Mouse (Mus musculus) large intestine, adult 2 months (tissue): Measurements from ENCODE around the gene Fnbp1l. TPM values are rescaled to one million over a fixed set of nuclear protein-coding genes. Genes with fewer than 3 reads are reported as not detected.
A peak's percentile ranks its signal among the peaks of the same experiment; 100 is the strongest.

ENCODE experiments used
- DNase-seq: peaks from one replicate; pipeline ENCODE4 v3.0.0-alpha.2; 2012; ENCODE audit warnings: low read depth, low spot score
- WGBS: fragments of 180-500 bp; shearing (Covaris S2); methylation state at CpG from one replicate; pipeline ENCODE4 v1.1.7; 2018; 5-methylcytosine and 5-hydroxymethylcytosine counted together
- polyA plus RNA-seq: library from polyadenylated mRNA; depleted of rRNA; stranded (reverse); fragments of >200 nt; gene quantifications from 2 replicates; pipeline ENCODE4 v1.2.3, GENCODE M21; 2012

Fnbp1l gene
- polyA plus RNA-seq, 1 experiment = 12.2 TPM

DNA sequence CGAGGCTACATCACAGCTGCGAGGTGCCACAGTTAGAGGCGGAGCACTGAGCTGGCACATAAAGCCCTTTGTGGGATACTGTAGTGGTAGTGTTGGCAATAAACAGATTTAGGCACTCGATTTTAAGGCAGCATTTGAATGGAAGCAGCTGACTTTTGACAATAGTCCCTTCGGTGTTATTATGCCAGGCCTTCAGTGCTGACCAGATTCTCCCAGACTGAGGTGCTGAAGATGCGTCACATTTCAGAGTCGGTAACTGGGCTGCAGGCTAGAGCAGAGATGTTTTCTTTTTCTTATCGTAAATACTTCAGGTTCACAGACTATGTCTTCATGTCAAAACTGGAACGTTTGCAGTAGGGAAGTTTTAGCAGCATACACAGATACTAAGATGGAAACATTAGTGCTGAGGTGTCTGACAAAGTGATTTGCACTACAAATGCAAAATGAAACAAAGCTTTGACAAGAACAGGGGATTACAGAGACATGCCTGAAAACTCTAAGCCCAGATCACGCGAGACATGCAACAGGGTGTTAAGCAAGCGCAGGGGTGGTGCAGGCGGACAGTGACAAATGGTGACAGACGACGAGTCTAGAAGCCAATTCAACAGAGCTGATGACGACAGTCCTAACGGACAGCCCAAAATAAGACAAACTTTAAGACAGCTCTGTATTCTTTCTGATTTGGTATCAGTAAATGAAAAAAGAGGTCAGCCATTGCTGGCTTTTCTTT is 79.4 kb downstream of the Fnbp1l start:
- WGBS = 77% methylated on average over 17 of the region's 17 CpGs
- no peak for DNase-seq

DNA sequence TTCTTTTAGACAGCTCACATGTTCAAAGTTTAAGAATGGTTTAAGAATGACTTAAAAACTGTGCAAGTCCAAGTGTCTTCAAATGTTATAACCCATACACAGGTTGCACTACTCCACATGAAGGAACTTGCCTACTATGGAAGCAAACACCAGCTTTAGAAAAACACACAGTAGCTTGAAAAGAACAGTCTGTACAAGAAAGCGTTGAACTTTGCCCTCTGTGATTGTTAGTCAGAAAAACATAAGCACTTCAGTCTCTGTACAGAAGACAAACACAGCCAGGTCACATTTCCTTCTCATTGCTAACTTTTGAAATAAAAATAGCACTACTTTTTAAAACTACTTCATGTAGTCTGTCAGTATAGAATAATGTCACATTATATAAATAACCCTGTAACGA is 80.7 kb downstream of the Fnbp1l start:
- DNase-seq = no peak
- WGBS = 39% methylated on average over 2 of the region's 2 CpGs

DNA sequence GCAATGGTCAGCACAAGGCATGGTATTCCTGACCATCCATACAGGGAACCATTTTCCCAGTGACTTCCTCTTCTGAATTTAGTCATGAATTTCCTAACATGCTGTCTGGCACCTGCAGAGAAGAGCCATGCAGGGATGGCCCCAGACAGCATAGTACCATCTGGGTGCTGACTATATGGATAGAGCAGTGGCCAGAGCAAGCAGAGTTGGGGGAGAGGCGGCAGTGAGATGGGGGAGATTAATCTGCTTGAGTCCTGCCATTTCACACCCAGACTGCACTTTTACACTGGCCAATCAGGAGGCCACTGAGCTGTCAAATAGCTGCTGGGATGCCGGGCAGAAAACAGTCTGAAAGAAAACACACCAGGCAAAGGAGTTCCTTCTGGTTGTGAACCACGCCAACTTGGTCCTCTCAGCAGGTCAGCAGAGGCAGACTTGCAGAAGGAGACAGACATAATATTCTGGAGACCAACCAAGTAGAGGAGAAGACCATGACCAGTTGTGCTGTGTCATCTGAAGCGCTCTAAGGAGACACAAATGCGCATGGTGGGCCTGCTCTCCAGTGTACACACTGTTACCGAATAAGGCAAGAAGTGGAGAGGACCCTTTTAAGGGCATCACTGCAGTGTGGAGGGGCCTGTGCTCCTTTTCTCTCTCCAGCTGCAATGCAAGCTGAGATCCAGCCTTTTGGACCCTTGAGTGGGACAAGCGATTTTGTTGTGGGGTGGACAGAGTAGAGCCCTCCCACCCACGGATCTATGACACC is 83.4 kb downstream of the Fnbp1l start:
- no peak for DNase-seq
- 84% methylated on average over 8 of the region's 8 CpGs for WGBS

DNA sequence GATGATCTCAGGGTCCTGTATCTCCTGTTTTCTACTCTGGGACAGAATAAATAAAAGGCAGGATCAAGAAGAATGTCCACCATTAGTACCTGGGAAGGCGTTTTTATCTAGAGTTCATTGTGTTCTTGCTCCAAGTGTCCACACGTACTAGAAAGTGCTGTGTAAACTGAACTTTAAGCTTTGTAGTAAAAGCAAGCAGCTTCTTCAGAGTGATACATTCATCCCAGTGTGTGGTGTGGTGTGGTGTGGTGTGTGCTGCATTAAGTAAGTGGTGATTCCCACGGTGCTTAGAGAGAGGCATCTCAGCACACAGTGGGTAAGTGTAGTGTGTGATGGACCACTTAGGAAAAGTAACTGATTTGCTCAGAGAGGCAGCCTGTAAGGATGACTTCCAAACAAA is 91.0 kb downstream of the Fnbp1l start:
- DNase-seq = no peak
- 51% methylated on average over 3 of the region's 3 CpGs for WGBS

DNA sequence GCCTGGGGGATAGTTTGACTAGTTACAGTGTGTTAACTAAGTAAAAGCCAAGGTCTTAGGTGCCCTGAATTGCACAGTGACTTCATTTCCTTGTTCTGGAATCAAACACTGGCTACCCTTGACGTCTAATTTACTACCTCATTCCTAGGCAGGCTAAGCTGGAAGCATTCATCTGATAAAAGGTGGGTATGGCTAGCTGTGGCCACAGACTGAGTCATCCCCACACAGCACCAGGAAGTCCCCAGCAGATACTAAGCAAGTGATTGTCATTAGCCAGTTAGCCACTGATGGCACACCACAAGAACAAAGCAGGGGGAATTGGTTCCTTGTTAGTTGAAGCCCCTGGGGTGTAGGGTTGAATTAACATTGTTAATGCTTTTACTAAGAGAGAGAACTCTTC is 98.2 kb downstream of the Fnbp1l start:
- DNase-seq = no peak
- 19% methylated on average over 1 of the region's 1 CpGs for WGBS

DNA sequence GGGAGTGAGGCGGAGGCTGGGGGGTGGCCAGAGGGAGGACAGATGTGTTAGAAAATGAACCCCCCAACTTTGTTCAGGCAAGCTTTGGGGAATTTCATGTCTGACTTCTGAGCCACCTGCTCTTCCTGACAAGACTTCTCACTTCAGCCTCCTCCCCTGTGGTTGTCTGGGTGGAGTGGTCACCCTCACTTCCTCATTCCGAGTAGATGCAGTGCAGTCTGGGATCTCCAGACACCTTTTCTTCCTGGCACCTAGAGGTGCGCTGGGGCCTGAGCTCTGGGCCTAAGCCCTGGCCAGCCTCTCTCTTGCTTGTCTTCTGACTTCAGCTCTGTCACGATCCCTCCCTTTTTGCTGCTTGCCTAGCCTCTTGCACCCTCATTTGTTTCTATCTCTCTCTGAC is 98.6 kb downstream of the Fnbp1l start:
- 71% methylated on average over 4 of the region's 4 CpGs for WGBS
- no peak for DNase-seq

DNA sequence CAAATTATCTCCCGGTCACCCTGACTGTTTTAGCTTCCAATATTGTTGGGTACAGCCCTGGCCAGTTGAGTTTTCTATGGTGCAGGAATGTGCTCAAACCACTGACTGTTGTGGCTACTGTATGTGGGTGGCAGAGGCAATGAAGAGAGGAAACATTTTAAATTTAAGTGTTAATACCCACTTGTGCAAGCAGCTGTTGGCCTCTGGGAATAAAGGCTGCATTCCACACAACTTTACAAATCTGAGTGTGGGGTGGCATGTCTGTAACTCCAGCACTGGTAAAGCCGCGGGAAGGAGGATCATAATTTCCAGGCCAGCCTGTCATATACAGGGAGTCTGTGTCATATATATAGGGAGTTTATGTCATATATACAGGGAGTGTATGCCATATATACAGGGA is 99.2 kb downstream of the Fnbp1l start:
- 84% methylated on average over 3 of the region's 3 CpGs for WGBS
- DNase-seq = no peak

DNA sequence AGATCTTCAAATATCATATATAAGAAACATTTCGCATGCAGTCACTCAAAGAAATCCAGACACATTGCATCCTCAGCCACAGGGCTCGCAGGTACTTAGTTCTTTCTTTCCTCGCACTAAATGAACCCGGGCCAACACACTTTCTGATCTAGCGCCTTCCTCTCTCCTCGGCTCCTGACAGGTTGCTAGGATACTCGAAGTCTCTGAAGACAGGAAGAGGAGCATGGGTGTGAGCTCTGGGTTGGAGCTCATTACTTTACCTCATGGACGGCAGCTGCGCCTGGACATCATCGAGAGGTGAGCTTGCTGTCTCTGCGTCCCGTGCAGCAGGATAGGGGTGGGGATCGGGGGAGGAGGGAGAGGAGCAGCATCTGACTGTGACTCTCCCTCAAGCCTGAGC is 100.4 kb downstream of the Fnbp1l start:
- 79% methylated on average over 13 of the region's 13 CpGs for WGBS
- DNase-seq = no peak

DNA sequence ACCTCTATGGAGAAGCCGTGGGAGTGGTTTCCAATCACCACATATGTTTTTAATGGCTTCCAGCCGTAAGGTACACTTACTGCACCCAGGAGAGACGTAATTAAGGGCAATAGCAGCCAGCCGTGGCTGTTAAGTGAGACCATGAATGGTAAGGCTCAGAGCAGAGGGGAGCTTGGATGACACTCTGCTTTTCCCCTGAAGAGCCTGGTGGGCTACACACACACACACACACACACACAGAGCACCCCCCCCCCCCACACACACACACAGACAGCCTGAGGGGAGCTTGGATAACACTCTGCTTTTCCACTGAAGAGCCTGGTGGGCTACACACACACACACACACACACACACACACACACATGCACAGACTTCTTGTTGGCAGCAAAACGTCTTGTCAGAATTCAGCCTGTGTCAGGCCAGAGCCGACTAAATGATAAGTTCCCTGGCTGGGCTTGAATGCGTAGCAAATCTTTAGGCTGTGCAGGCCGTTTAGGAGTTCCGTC is 101.2 kb downstream of the Fnbp1l start:
- WGBS = 51% methylated on average over 9 of the region's 9 CpGs
- DNase-seq = no peak

DNA sequence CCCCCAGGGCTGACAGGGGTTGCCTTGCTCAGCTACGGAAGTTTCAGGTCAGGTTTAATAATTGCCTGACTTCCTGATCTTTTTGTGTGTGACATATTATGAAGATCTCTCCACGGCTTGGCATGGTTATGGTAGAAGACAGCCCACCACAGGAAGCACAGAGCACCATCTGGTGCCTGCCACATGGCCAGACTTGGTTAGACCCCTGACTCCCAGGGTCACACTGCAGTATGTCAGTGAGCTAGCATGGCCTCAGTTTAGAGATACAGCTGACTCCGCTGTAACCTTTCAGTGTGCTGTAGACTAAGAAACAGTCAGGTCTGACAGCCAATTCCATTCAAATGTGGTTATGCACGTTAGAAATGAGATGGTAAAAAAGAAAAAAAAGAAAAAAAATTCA is 101.8 kb downstream of the Fnbp1l start:
- WGBS = 64% methylated on average over 4 of the region's 4 CpGs
- DNase-seq = no peak

DNA sequence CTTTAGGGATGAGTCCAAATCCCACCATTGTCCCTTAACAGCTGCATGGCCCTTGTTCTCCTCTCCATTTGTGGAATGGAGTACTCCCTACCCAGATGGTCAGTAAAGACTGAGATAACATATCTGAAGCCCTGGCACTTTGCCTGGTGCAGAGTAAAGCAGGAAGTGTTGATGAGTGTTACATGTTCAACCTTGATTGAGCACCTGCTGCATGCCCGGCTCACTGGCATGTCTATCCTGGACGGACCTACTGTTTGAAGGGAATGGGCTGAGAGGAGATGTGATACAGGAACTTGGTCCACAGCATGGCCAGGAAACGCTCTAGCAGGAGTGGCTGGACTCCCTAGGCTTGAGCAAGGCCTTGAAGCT is 103.2 kb downstream of the Fnbp1l start:
- DNase-seq = no peak
- 34% methylated on average over 3 of the region's 3 CpGs for WGBS

DNA sequence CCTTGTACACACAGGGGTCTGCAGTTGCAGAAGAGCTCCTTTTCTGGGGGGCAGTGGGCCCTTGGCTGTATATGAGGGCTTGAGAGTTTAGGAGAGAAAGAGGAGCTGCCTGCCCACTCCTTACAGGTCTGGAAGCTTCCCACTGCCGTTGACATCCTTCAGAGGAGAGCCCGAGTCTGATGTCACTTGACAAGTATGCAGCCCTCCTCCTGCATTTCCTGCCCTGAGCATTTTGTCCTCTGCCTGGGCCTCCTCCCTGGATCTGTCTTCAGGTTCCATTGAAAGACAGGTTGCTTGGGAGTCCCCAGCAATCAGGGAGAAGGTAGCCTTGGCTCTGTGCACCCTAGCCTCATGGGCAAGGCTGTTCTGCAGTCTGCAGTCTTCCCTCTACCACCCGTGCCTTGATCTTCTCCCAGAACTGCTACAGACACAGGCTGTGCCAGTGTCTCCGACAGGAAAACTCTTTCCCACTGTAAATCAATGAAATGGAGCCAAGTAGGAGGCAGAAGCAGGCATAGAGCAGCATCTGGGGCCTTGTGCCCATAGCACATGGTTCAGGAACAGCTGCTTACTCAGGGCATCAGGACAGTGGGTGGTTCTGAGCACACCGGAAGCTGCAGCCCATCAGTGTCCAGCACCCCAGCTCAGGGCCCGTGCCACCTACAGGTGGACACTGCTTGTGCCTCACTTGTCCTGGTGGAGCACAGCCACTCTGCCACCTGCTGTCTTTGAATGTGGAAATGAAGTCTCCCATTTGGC is 103.8 kb downstream of the Fnbp1l start:
- DNase-seq = no peak
- WGBS = 36% methylated on average over 6 of the region's 6 CpGs

DNA sequence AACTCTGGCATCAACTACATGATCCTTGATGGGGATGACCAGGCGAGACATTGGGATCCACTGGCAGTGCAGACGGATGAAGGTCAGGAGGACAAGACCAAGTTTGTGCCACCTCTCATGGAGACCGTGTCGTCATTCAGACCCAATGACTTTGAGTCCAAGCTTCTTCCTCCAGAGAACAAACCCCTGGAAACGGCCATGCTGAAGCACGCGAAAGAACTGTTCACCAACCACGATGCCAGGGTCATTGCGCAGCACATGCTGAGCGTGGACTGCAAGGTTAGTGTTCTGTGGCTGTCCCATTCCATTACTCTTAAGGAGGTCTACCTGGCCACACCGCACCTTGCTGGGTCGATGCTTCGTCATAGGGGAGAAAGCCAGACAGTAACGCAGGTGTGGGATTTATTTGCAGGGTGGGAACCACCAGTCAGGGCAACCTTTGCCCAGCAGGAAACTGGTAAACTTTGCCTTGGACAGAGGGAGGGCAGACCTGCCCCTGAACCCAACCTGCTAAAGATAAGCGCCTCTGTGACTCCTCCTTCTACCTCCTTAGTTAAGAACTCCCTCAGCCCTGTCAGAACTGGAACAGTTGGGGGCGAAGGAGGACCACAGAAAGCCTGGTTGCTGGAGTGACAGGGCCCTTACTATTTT is 106.7 kb downstream of the Fnbp1l start:
- peak; percentile 93 for DNase-seq
- 36% methylated on average over 16 of the region's 16 CpGs for WGBS

DNA sequence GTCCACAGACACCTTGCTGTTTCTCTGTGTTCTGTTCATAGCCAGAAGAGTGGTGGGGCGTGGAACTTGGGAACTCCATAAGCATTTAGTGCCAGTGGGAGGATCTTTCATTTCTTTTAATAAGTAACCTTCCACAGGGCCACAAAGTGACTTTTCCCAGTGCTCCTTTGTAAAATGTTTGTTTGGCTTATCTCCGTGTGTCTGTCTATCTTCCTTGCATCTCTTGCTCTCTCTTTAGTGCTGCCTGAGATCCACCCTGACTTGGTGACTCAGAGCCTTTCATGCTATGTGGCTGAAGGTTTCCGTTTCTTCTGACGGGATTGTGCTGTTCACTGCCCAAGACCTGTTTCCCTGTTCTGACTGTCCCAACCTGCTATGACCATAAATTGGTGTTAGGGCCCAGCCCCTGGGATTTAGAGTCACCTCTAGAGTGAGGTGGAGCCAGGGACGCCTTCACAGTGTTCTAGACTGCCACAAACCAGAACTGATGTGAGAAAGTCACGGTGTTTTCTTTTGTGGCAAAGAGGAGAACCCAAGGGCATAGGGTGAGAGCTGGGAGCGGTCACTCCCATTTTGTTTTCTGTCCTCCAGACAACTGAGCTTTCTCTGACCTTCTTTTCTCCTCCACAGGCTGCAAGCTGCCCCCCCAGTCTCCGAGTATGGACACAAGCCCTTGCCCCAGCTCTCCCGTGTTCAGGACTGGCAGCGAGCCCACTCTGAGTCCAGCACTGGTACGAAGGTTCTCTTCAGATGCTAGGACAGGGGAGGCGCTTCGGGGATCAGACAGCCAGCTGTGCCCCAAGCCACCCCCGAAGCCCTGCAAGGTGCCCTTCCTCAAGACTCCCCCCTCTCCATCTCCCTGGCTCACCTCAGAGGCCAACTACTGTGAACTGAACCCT is 107.5 kb downstream of the Fnbp1l start:
- WGBS = 28% methylated on average over 14 of the region's 14 CpGs
- peak; percentile 79 for DNase-seq

DNA sequence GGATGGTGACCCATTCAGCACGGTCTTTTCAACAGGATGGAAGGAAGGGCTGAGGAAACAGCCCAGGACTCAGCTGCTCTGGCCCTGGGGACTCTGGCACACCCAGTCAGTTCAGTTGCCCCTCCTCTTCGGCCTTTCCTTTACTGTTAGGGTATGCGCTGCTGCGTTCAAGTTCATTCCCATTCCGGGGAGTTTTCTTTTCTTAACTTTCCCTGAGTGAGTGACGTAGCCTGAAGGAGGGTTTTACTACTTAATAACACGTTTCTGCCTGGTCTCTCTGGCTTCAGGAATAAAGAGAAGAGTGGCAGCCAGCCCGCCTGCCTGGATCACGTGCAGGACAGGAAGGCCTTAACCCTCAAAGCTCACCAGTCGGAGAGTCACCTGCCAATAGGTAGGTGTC is 108.6 kb downstream of the Fnbp1l start:
- 34% methylated on average over 10 of the region's 10 CpGs for WGBS
- no peak for DNase-seq

DNA sequence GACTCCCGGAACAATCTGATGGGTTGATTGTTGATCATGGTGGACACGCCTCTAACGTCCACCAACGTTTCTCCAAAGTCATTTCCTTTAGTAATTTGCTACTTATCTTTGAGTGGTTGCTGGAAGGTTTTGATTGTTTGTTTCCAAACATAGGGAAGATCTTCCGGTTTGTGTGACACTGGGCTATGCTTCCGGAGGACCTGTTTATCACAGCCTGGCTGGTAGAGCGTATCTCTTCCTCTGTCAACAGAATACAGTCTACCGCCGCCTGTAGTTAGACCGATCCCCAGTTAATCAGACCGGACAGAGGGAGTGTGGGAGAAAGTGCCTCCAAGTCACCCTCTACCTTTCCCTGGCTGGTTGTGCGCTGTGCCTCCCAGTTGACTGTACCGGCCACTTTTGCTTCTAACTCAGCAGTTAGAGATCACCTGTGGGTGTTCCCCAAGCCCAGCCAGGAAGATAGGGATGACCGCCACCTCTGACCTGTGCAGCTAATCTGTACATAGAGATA is 109.2 kb downstream of the Fnbp1l start:
- peak; percentile 70 for DNase-seq
- 31% methylated on average over 14 of the region's 14 CpGs for WGBS

DNA sequence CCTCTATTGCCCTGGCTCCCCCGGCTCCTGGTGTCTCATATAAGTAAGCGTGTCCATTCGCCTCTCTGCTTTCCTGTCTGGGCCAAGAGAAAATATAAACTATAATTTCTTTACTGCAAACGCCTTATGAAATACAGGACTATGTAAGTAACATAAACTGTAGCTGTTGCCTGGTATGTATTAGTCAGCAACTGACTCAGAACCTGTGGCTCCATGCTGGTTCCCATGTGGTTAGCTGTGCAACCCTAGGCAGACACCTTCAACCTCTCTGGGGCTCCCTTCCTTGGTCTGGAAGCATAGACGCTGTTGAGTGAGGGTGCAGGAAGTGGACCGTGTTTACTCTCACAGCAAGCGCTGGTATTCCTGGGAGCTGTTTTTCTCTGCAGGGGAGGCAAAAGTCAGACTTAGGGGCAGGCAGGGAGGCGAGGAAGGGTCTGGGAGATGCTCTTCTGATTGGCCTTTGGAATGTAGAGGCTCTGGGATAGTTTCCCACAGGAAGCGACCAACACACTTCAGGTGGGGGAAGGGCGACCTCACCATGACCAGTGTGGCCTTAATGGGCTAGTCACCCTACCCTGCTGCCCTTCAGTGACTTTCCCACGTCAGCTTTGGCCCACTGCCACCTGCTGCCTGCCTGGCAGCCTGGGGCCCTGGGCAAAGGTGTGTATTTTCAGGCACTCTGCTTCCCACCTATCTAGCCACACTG is 109.8 kb downstream of the Fnbp1l start:
- 25% methylated on average over 11 of the region's 11 CpGs for WGBS
- DNase-seq = no peak

DNA sequence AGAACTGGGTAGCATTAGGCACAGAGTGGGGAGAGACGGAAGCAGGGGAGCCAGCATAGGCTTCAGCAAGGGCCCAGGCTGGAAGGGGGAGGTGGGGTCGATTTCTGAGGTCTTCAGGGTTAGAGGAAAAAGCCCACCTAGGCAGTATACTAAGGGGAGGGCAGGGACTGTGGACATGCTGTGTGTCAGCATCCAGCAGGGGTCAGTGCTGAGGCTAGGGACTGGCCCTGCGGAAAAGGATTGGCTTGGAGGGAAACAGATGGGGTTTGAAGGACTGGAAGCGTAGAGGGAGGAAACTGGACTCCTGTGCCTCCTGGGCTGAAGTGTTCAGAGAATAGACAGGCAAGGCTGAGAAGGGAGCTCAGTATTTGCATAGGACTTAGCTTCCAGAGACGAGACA is 110.4 kb downstream of the Fnbp1l start:
- DNase-seq = no peak
- WGBS = 26% methylated on average over 5 of the region's 5 CpGs
